Mouse (Mus musculus) fibroblast of lung, adult 2 months (primary cell): ENCODE results near the gene Slc30a7.
"Not testable (repeated sequence)": the region's sequence is repeated elsewhere in the genome, so short reads cannot be mapped to it uniquely, and the experiment has no call there.

Experiments used
- DNase-seq: peaks from one replicate; pipeline ENCODE4 v3.0.0-alpha.2; 2011; ENCODE audit warnings: low read depth

Gene Slc30a7

GRCm38 (mm10) chr3:115946272-115946671 is 60.9 kb downstream of the Slc30a7 start:
- no peak for DNase-seq

- no peak for DNase-seq
Measured at GRCm38 (mm10) chr3:115944376-115944775, 62.8 kb downstream of the Slc30a7 start.

GRCm38 (mm10) chr3:115941464-115941863 is 65.7 kb downstream of the Slc30a7 start:
- DNase-seq: no peak

- DNase-seq: no peak
Measured at GRCm38 (mm10) chr3:115940510-115940909, 66.7 kb downstream of the Slc30a7 start.

- no peak for DNase-seq
Measured at GRCm38 (mm10) chr3:115937807-115938206, 69.4 kb downstream of the Slc30a7 start.

GRCm38 (mm10) chr3:115936734-115937599 is 70.2 kb downstream of the Slc30a7 start:
- no peak for DNase-seq

- no peak for DNase-seq
Measured at GRCm38 (mm10) chr3:115933293-115934186, 73.7 kb downstream of the Slc30a7 start.

GRCm38 (mm10) chr3:115931701-115932100 is 75.5 kb downstream of the Slc30a7 start:
- DNase-seq: no peak

GRCm38 (mm10) chr3:115926531-115926930 is 80.7 kb downstream of the Slc30a7 start:
- no peak for DNase-seq

GRCm38 (mm10) chr3:115924401-115925190 is 82.6 kb downstream of the Slc30a7 start:
- no peak for DNase-seq

GRCm38 (mm10) chr3:115907406-115907805 is 99.8 kb downstream of the Slc30a7 start:
- DNase-seq: not testable (repeated sequence)

- no peak for DNase-seq
Measured at GRCm38 (mm10) chr3:115905567-115905966, 101.6 kb downstream of the Slc30a7 start.

- no peak for DNase-seq
Measured at GRCm38 (mm10) chr3:115905067-115905466, 102.1 kb downstream of the Slc30a7 start.

GRCm38 (mm10) chr3:115902301-115902956 is 104.8 kb downstream of the Slc30a7 start:
- DNase-seq: no peak

GRCm38 (mm10) chr3:115898354-115898948 is 108.8 kb downstream of the Slc30a7 start:
- no peak for DNase-seq

- DNase-seq: no peak
Measured at GRCm38 (mm10) chr3:115893166-115893565, 114.0 kb downstream of the Slc30a7 start.

GRCm38 (mm10) chr3:115892341-115892740 is 114.9 kb downstream of the Slc30a7 start:
- DNase-seq: no peak
